Mouse (Mus musculus) olfactory bulb, adult 2 months (tissue): ENCODE measurements at regions not wholly inside any gene's neighbourhood (a gene's known extent, or its start where the extent isn't known, plus 50 kb on each side); places are given as distances from the start of the nearest gene placed in this dataset.

Experiments used
- CTCF ChIP-seq: fragments of 200-500 bp; IDR thresholded peaks from 2 replicates; pipeline ENCODE4 v1.5.1; 2012; ENCODE audit warnings: low read depth, mild to moderate bottlenecking, low read length, moderate library complexity; ENCODE audit not compliant: insufficient read depth
- POLR2A ChIP-seq: fragments of 200-500 bp; IDR thresholded peaks from 2 replicates; pipeline ENCODE4 v1.6.1; 2012; ENCODE audit warnings: mild to moderate bottlenecking, low read depth, low read length, moderate library complexity; ENCODE audit not compliant: insufficient read depth

GRCm38 (mm10) chr10:15299331-15300198, 581.6 kb upstream of the Gje1 start:
- TF ChIP-seq CTCF (no peak), POLR2A (no peak)
